Mouse (Mus musculus): ENCODE measurements around the gene Ush1g. TPM values are rescaled to one million over a fixed set of nuclear protein-coding genes. Genes with fewer than 3 reads are reported as not detected.
A peak's percentile ranks its signal among the peaks of the same experiment; 100 is the strongest.

Ush1g gene
- polyA plus RNA-seq, 1 experiment from 2014 or later, result not detected

GRCm38 (mm10) chr11:115348681-115349248 is 26.9 kb upstream of the Ush1g start:
- TF ChIP-seq CTCF (IDR thresholded peaks at IDR 0.05; ENCODE audit: low read depth), result no peak
- no peak overlapping the region for H3K9ac ChIP-seq
- no peaks in the 10 kb centered on the region for H3K4me1 ChIP-seq (ENCODE audit: insufficient read depth)
- H3K27me3 ChIP-seq (ENCODE audit: insufficient read depth, low read length), result peaks cover 14% of the 10 kb centered on the region; the same call in 1 of the 2 replicates
- H3K9me3 ChIP-seq (ENCODE audit: low read depth, low read length), result no peaks in the 10 kb centered on the region
- no peak overlapping the region for H3K4me3 ChIP-seq (ENCODE audit: low read depth, low read length)
- no peak overlapping the region for H3K4me2 ChIP-seq
- no peak; the same call in 1 of the 2 replicates for ATAC-seq (ENCODE audit: insufficient read depth)
- no peaks in the 10 kb centered on the region for H3K36me3 ChIP-seq (ENCODE audit: insufficient read depth)
- H3K27ac ChIP-seq (ENCODE audit: low read depth), result no peak overlapping the region
- DNase-seq, result no peak
- 41% methylated on average over 17 of the region's 17 CpGs for WGBS

GRCm38 (mm10) chr11:115345515-115345914 is 23.7 kb upstream of the Ush1g start:
- Histone ChIP-seq H3K4me3 (ENCODE audit: low read depth, low read length) (no peak overlapping the region), H3K4me1 (ENCODE audit: insufficient read depth) (no peaks in the 10 kb centered on the region), H3K9ac (no peak overlapping the region), H3K27me3 (ENCODE audit: insufficient read depth, low read length) (peaks cover 18% of the 10 kb centered on the region; the same call in 1 of the 2 replicates), H3K36me3 (ENCODE audit: insufficient read depth) (no peaks in the 10 kb centered on the region), H3K4me2 (no peak overlapping the region), H3K9me3 (ENCODE audit: low read depth, low read length) (no peaks in the 10 kb centered on the region), H3K27ac (ENCODE audit: low read depth) (no peak overlapping the region)
- TF ChIP-seq CTCF (IDR thresholded peaks at IDR 0.05; ENCODE audit: low read depth), result no peak
- DNase-seq (peak; percentile 67), ATAC-seq (ENCODE audit: insufficient read depth) (no peak)
- WGBS, result 16% methylated on average over 7 of the region's 7 CpGs

DNA sequence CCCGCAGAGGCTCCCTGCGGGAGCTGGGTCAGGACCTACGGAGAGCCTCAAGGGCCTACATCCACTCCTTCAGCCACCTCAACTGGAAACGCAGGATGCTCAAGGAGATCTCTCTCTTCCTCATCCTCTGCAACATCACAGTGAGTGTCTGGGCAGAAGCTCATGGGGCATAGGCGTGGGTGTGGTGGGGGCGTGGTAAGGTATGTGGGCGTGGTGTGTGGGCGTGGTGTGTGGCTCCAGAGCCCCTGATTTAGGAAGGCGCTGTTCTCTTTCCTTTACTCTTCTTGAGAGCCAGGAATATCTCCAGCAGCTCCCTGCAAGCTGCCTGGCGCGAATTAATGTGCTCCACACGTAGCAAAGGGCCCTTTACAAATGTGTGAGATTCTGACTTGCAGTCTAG is 23.1 kb upstream of the Ush1g start:
- ATAC-seq (ENCODE audit: insufficient read depth) (no peak), DNase-seq (no peak)
- no peak for TF ChIP-seq CTCF (IDR thresholded peaks at IDR 0.05; ENCODE audit: low read depth)
- Histone ChIP-seq H3K27me3 (ENCODE audit: insufficient read depth, low read length) (peaks cover 18% of the 10 kb centered on the region; the same call in 1 of the 2 replicates), H3K4me1 (ENCODE audit: insufficient read depth) (no peaks in the 10 kb centered on the region), H3K9me3 (ENCODE audit: low read depth, low read length) (no peaks in the 10 kb centered on the region), H3K9ac (no peak overlapping the region), H3K36me3 (ENCODE audit: insufficient read depth) (no peaks in the 10 kb centered on the region), H3K4me3 (ENCODE audit: low read depth, low read length) (no peak overlapping the region), H3K4me2 (no peak overlapping the region), H3K27ac (ENCODE audit: low read depth) (no peak overlapping the region)
- 14% methylated on average over 12 of the region's 12 CpGs for WGBS

- 65% methylated on average over 6 of the region's 6 CpGs for WGBS
- no peaks in the 10 kb centered on the region for H3K9me3 ChIP-seq (ENCODE audit: low read depth, low read length)
- H3K27me3 ChIP-seq (ENCODE audit: insufficient read depth, low read length), result peaks cover 29% of the 10 kb centered on the region; the same call in 1 of the 2 replicates
- no peaks in the 10 kb centered on the region for H3K4me1 ChIP-seq (ENCODE audit: insufficient read depth)
- ATAC-seq (ENCODE audit: insufficient read depth) (no peak), DNase-seq (no peak)
- no peak overlapping the region for H3K4me2 ChIP-seq
- no peak overlapping the region for H3K4me3 ChIP-seq (ENCODE audit: low read depth, low read length)
- no peak overlapping the region for H3K9ac ChIP-seq
- no peak overlapping the region for H3K27ac ChIP-seq (ENCODE audit: low read depth)
- no peaks in the 10 kb centered on the region for H3K36me3 ChIP-seq (ENCODE audit: insufficient read depth)
- TF ChIP-seq CTCF (IDR thresholded peaks at IDR 0.05; ENCODE audit: low read depth), result no peak
Observed at GRCm38 (mm10) chr11:115341866-115342265, 20.0 kb upstream of the Ush1g start.

GRCm38 (mm10) chr11:115341246-115341645 is 19.4 kb upstream of the Ush1g start:
- ATAC-seq (ENCODE audit: insufficient read depth), result no peak
- 58% methylated on average over 2 of the region's 2 CpGs for WGBS
- Histone ChIP-seq H3K27me3 (ENCODE audit: insufficient read depth, low read length) (peaks cover 33% of the 10 kb centered on the region), H3K9ac (no peak overlapping the region), H3K4me1 (ENCODE audit: insufficient read depth) (no peaks in the 10 kb centered on the region), H3K9me3 (ENCODE audit: low read depth, low read length) (no peaks in the 10 kb centered on the region), H3K36me3 (ENCODE audit: insufficient read depth) (no peaks in the 10 kb centered on the region), H3K27ac (ENCODE audit: low read depth) (no peak overlapping the region), H3K4me2 (no peak overlapping the region), H3K4me3 (ENCODE audit: low read depth, low read length) (no peak overlapping the region)
- DNase-seq, result no peak
- no peak for TF ChIP-seq CTCF (IDR thresholded peaks at IDR 0.05; ENCODE audit: low read depth)

GRCm38 (mm10) chr11:115337826-115338225 is 16.0 kb upstream of the Ush1g start:
- Histone ChIP-seq H3K4me3 (ENCODE audit: low read depth, low read length) (no peak overlapping the region), H3K27ac (ENCODE audit: low read depth) (no peak overlapping the region), H3K9me3 (ENCODE audit: low read depth, low read length) (no peaks in the 10 kb centered on the region), H3K4me2 (no peak overlapping the region), H3K4me1 (ENCODE audit: insufficient read depth) (no peaks in the 10 kb centered on the region), H3K36me3 (ENCODE audit: insufficient read depth) (no peaks in the 10 kb centered on the region), H3K27me3 (ENCODE audit: insufficient read depth, low read length) (peaks cover 48% of the 10 kb centered on the region), H3K9ac (no peak overlapping the region)
- ATAC-seq (ENCODE audit: insufficient read depth) (no peak), DNase-seq (no peak)
- 28% methylated on average over 1 of the region's 1 CpGs for WGBS
- no peak for TF ChIP-seq CTCF (IDR thresholded peaks at IDR 0.05; ENCODE audit: low read depth)

DNA sequence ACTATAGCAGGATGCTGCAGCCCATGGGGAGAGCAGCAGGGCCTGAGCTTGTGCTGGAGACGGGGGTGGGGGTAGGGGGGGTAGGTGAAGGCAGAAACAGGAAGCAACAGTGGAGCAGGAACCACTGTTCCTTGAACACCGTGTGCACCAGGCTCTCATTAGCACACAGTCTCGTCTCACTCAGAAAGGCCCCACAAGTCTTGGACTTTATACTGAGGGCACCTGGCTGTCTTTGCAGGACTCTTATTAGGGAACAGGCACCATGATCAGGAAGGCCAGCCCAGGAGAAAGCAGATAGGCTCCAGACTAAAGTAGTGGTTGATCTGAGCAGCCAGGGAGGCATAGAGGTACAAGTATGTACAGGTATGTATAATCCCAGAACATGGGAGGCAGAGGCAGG is 15.5 kb upstream of the Ush1g start:
- H3K9ac ChIP-seq, result no peak overlapping the region
- no peaks in the 10 kb centered on the region for H3K4me1 ChIP-seq (ENCODE audit: insufficient read depth)
- H3K4me2 ChIP-seq, result no peak overlapping the region
- ATAC-seq (ENCODE audit: insufficient read depth) (no peak), DNase-seq (no peak)
- no peak overlapping the region for H3K4me3 ChIP-seq (ENCODE audit: low read depth, low read length)
- H3K36me3 ChIP-seq (ENCODE audit: insufficient read depth), result no peaks in the 10 kb centered on the region
- H3K27me3 ChIP-seq (ENCODE audit: insufficient read depth, low read length), result peaks cover 53% of the 10 kb centered on the region
- no peak overlapping the region for H3K27ac ChIP-seq (ENCODE audit: low read depth)
- WGBS, result 33% methylated on average over 3 of the region's 3 CpGs
- H3K9me3 ChIP-seq (ENCODE audit: low read depth, low read length), result no peaks in the 10 kb centered on the region
- TF ChIP-seq CTCF (IDR thresholded peaks at IDR 0.05; ENCODE audit: low read depth), result no peak

Measured in lung, embryonic 14.5 days (tissue).